ENCODE assay signal across 9 mouse cellular contexts in genomic region chr2:92388081-92388517, GRCm38 (mm10). TPM values are rescaled to one million over a fixed set of nuclear protein-coding genes. Genes with fewer than 3 reads are reported as not detected.
DNase-seq lines count a peak whose midpoint lies in the region; ATAC-seq and TF ChIP-seq lines count a peak whose summit lies in the region.
"Had no signal": no experiment of that assay in that cellular context is flagged by ENCODE, and none has a peak within 500 bp of the region (broad histone marks: within the 10 kb centered on the region; RNA-seq: fewer than 3 reads in every experiment).

No protein-coding gene starts in this region.

- no peaks in the 10 kb centered on the region for H3K27me3 ChIP-seq in kidney, embryonic 14.5 days (ENCODE audit: control insufficient read depth, insufficient read depth, low read length)
- no peaks in the 10 kb centered on the region for H3K27me3 ChIP-seq in forebrain, embryonic 14.5 days (replicated peaks; ENCODE audit: control insufficient read depth, insufficient read depth, low read length)
- H3K27me3 ChIP-seq in midbrain, embryonic 11.5 days (ENCODE audit: control insufficient read depth, insufficient read depth, low read length): no peaks in the 10 kb centered on the region
- H3K27me3 ChIP-seq: Patski had no signal

- no peak for TF ChIP-seq POLR2A in brain, embryonic 14.5 days (IDR thresholded peaks at IDR 0.05; ENCODE audit: borderline replicate concordance, extremely low read depth, insufficient read depth, insufficient read length, poor library complexity, severe bottlenecking)

- TF ChIP-seq CTCF in brain, embryonic 14.5 days (IDR thresholded peaks at IDR 0.05; ENCODE audit: borderline replicate concordance, extremely low read depth, insufficient read depth, insufficient read length): no peak

- peak overlapping the region; percentile 46 for H3K4me3 ChIP-seq in kidney, embryonic 14.5 days (ENCODE audit: low read length)
- H3K4me3 ChIP-seq in forebrain, embryonic 14.5 days (ENCODE audit: low read depth, low read length): peak overlapping the region; percentile 79
- H3K4me3 ChIP-seq in midbrain, embryonic 11.5 days (ENCODE audit: low read depth, low read length): peak overlapping the region; percentile 63

- DNase-seq in kidney, adult 11 months: no peak
- DNase-seq in brain, embryonic 14.5 days (ENCODE audit: low read depth): peak; percentile 64
- DNase-seq in forebrain, embryonic 14.5 days (ENCODE audit: low spot score): no peak
- DNase-seq in midbrain, embryonic 11.5 days (ENCODE audit: low spot score, missing footprints): no peak
- no peak for DNase-seq in adrenal gland, adult 2 months
- no peak for DNase-seq in layer of hippocampus, adult 9-10 months (ENCODE audit: low spot score)

- peak overlapping the region; percentile 44; the same call in 1 of the 2 replicates for H3K9ac ChIP-seq in kidney, embryonic 14.5 days (ENCODE audit: low read depth, low read length)
- peak overlapping the region; percentile 89 for H3K9ac ChIP-seq in forebrain, embryonic 14.5 days (ENCODE audit: low read length)
- H3K9ac ChIP-seq in midbrain, embryonic 11.5 days (ENCODE audit: low read length): peak overlapping the region; percentile 80

- whole genome bisulfite sequencing in kidney, embryonic 14.5 days: 58% methylated on average over 3 of the region's 3 CpGs
- 22% methylated on average over 3 of the region's 3 CpGs for WGBS in forebrain, embryonic 14.5 days
- 43% methylated on average over 3 of the region's 3 CpGs for WGBS in midbrain, embryonic 11.5 days

- peak overlapping the region; percentile 50 for H3K4me2 ChIP-seq in kidney, embryonic 14.5 days (replicated peaks; ENCODE audit: low read depth, low read length)
- peak overlapping the region; percentile 84 for H3K4me2 ChIP-seq in forebrain, embryonic 14.5 days (ENCODE audit: low read length)
- peak overlapping the region; percentile 65 for H3K4me2 ChIP-seq in midbrain, embryonic 11.5 days

- H3K9me3 ChIP-seq in kidney, embryonic 14.5 days (ENCODE audit: control insufficient read depth, low read length): no peaks in the 10 kb centered on the region
- no peaks in the 10 kb centered on the region for H3K9me3 ChIP-seq in forebrain, embryonic 14.5 days (replicated peaks; ENCODE audit: control insufficient read depth, low read length)
- H3K9me3 ChIP-seq in midbrain, embryonic 11.5 days (ENCODE audit: control insufficient read depth, low read length): no peaks in the 10 kb centered on the region

- no peak overlapping the region for H3K27ac ChIP-seq in kidney, embryonic 14.5 days (ENCODE audit: low read depth, low read length)
- H3K27ac ChIP-seq in forebrain, embryonic 14.5 days (ENCODE audit: low read depth, low read length): peak overlapping the region; percentile 82; the same call in 1 of the 2 replicates
- H3K27ac ChIP-seq in midbrain, embryonic 11.5 days (ENCODE audit: low read depth, low read length): no peak overlapping the region

- no peak for ATAC-seq in kidney, embryonic 14.5 days (ENCODE audit: low FRiP score, low TSS enrichment)
- ATAC-seq in forebrain, embryonic 14.5 days: no peak
- ATAC-seq in midbrain, embryonic 11.5 days (ENCODE audit: low FRiP score): no peak
- no peak for ATAC-seq in cerebellum, adult (ENCODE audit: insufficient number of reproducible peaks, low FRiP score, low TSS enrichment)

- peaks cover 39% of the 10 kb centered on the region for H3K4me1 ChIP-seq in kidney, embryonic 14.5 days (ENCODE audit: control insufficient read depth, insufficient read depth, low read length)
- H3K4me1 ChIP-seq in forebrain, embryonic 14.5 days (ENCODE audit: control insufficient read depth, insufficient read depth, low read length): peaks cover 43% of the 10 kb centered on the region
- peaks cover 47% of the 10 kb centered on the region for H3K4me1 ChIP-seq in midbrain, embryonic 11.5 days (ENCODE audit: control insufficient read depth, insufficient read depth, low read length)

- peaks cover 42% of the 10 kb centered on the region for H3K36me3 ChIP-seq in kidney, embryonic 14.5 days (ENCODE audit: control insufficient read depth, insufficient read depth, low read length)
- peaks cover 46% of the 10 kb centered on the region for H3K36me3 ChIP-seq in forebrain, embryonic 14.5 days (ENCODE audit: control insufficient read depth, insufficient read depth, low read length)
- peaks cover 42% of the 10 kb centered on the region for H3K36me3 ChIP-seq in midbrain, embryonic 11.5 days (ENCODE audit: control insufficient read depth, insufficient read depth, low read length)

RNA-seq across cellular contexts. Expression of gene 1700029I15Rik, which starts 5.8 kb away (rescaled TPM):
- polyA plus RNA-seq in kidney, embryonic 14.5 days (2014; fragmentation: Nextera tagmentation; extraction: Ambion mirVana): 2.1 and 2.5 TPM in 2 replicates
- polyA plus RNA-seq in brain, embryonic 14.5 days (2012; rRNA removed): 3.0 and 3.8 TPM in 2 replicates
- 3.2 and 3.7 TPM in 2 replicates for polyA plus RNA-seq in forebrain, embryonic 14.5 days (2014; fragmentation: Nextera tagmentation; extraction: Ambion mirVana)
- 1.5 and 2.0 TPM in 2 replicates for polyA plus RNA-seq in midbrain, embryonic 11.5 days (2014; fragmentation: Nextera tagmentation; extraction: Ambion mirVana)
- 10 to 100 TPM in 1 of 2 experiments, 1 to 10 TPM in 1; 4.9 to 14.6 TPM for total RNA-seq in adrenal gland, adult 2 months (2021)
- 10.5 and 15.0 TPM in 2 replicates for polyA plus RNA-seq in adrenal gland, adult 2 months (2012; rRNA removed)

RNA-seq across cellular contexts. Expression of gene Mapk8ip1, which starts 13.0 kb away (rescaled TPM):
- polyA plus RNA-seq in kidney, embryonic 14.5 days (2014; fragmentation: Nextera tagmentation; extraction: Ambion mirVana): 15.6 and 20.8 TPM in 2 replicates
- polyA plus RNA-seq in brain, embryonic 14.5 days (2012; rRNA removed): 193 and 214 TPM in 2 replicates
- polyA plus RNA-seq in forebrain, embryonic 14.5 days (2014; fragmentation: Nextera tagmentation; extraction: Ambion mirVana): 49.3 and 54.5 TPM in 2 replicates
- 34.5 and 37.1 TPM in 2 replicates for polyA plus RNA-seq in midbrain, embryonic 11.5 days (2014; fragmentation: Nextera tagmentation; extraction: Ambion mirVana)
- total RNA-seq in adrenal gland, adult 2 months (2021): 10 to 100 TPM; 30.2 to 34.9 TPM
- polyA plus RNA-seq in adrenal gland, adult 2 months (2012; rRNA removed): 60.9 and 67.1 TPM in 2 replicates

RNA-seq across cellular contexts. Expression of gene Large2, which starts 13.4 kb away (rescaled TPM):
- 24.0 and 33.3 TPM in 2 replicates for polyA plus RNA-seq in kidney, embryonic 14.5 days (2014; fragmentation: Nextera tagmentation; extraction: Ambion mirVana)
- polyA plus RNA-seq in brain, embryonic 14.5 days (2012; rRNA removed): 3.7 and 3.8 TPM in 2 replicates
- 0.99 and 1.5 TPM in 2 replicates for polyA plus RNA-seq in forebrain, embryonic 14.5 days (2014; fragmentation: Nextera tagmentation; extraction: Ambion mirVana)
- 8.9 and 10.6 TPM in 2 replicates for polyA plus RNA-seq in midbrain, embryonic 11.5 days (2014; fragmentation: Nextera tagmentation; extraction: Ambion mirVana)
- total RNA-seq in adrenal gland, adult 2 months (2021): 1 to 10 TPM in 1 of 2 experiments, under 1 TPM in 1; 0.45 to 1.4 TPM
- 1.3 and 2.2 TPM in 2 replicates for polyA plus RNA-seq in adrenal gland, adult 2 months (2012; rRNA removed)

RNA-seq across cellular contexts. Expression of gene Pex16, which starts 13.6 kb away (rescaled TPM):
- polyA plus RNA-seq in kidney, embryonic 14.5 days (2014; fragmentation: Nextera tagmentation; extraction: Ambion mirVana): 21.3 and 22.7 TPM in 2 replicates
- polyA plus RNA-seq in brain, embryonic 14.5 days (2012; rRNA removed): 37.1 and 47.1 TPM in 2 replicates
- 37.1 and 37.9 TPM in 2 replicates for polyA plus RNA-seq in forebrain, embryonic 14.5 days (2014; fragmentation: Nextera tagmentation; extraction: Ambion mirVana)
- 17.7 and 20.0 TPM in 2 replicates for polyA plus RNA-seq in midbrain, embryonic 11.5 days (2014; fragmentation: Nextera tagmentation; extraction: Ambion mirVana)
- 100 to 1,000 TPM; 102 to 212 TPM for total RNA-seq in adrenal gland, adult 2 months (2021)
- 199 and 254 TPM in 2 replicates for polyA plus RNA-seq in adrenal gland, adult 2 months (2012; rRNA removed)

RNA-seq across cellular contexts. Expression of gene Cry2, which starts 45.7 kb away (rescaled TPM):
- 13.8 and 21.3 TPM in 2 replicates for polyA plus RNA-seq in kidney, embryonic 14.5 days (2014; fragmentation: Nextera tagmentation; extraction: Ambion mirVana)
- polyA plus RNA-seq in brain, embryonic 14.5 days (2012; rRNA removed): 24.1 and 31.1 TPM in 2 replicates
- polyA plus RNA-seq in forebrain, embryonic 14.5 days (2014; fragmentation: Nextera tagmentation; extraction: Ambion mirVana): 16.1 and 24.6 TPM in 2 replicates
- polyA plus RNA-seq in midbrain, embryonic 11.5 days (2014; fragmentation: Nextera tagmentation; extraction: Ambion mirVana): 20.5 and 21.9 TPM in 2 replicates
- 10 to 100 TPM; 32.9 to 45.1 TPM for total RNA-seq in adrenal gland, adult 2 months (2021)
- 27.6 and 53.8 TPM in 2 replicates for polyA plus RNA-seq in adrenal gland, adult 2 months (2012; rRNA removed)
